14 mouse cellular contexts compared by ENCODE assay signal in the genomic region with DNA sequence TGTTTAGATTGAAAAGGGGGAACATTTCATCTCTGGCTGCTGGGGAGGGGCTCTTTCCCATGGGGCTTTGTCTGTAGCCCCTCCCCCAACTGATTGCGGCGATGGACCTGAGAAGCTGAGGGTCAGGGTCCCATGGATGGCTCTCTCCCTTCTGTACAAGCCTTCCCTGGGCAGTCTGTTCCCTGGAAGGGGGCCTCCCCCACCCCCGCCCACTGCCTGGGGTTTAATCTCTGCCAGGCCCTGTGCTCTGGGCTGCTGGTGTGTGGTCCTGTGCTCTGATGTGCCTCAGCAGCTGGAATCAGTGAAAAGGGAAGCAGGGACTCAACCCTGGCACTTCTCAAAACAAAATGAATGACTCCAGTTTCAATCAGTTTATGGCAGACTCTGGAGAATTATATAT. TPM values are rescaled to one million over a fixed set of nuclear protein-coding genes. Genes with fewer than 3 reads are reported as not detected.
A peak's percentile ranks its signal among the peaks of the same experiment; 100 is the strongest.
DNase-seq lines count a peak whose midpoint lies in the region; ATAC-seq and TF ChIP-seq lines count a peak whose summit lies in the region.
"Had no signal": no experiment of that assay in that cellular context is flagged by ENCODE, and none has a peak within 500 bp of the region (broad histone marks: within the 10 kb centered on the region; RNA-seq: fewer than 3 reads in every experiment).

No protein-coding gene starts in this region.

- no peak for ATAC-seq in heart, embryonic 13.5 days (ENCODE audit: extremely low read depth, insufficient number of reproducible peaks, low FRiP score, low TSS enrichment)
- peak; percentile 54; the same call in 1 of the 2 replicates for ATAC-seq in embryonic facial prominence, embryonic 15.5 days (ENCODE audit: insufficient number of reproducible peaks, low FRiP score, low TSS enrichment, low read depth)
- peak; percentile 83 for ATAC-seq in limb, embryonic 13.5 days (ENCODE audit: low FRiP score, low read depth)
- ATAC-seq: Patski had no signal

- no peak for TF ChIP-seq CTCF in brain, embryonic 14.5 days (IDR thresholded peaks at IDR 0.05; ENCODE audit: borderline replicate concordance, extremely low read depth, insufficient read depth, insufficient read length)

- H3K27me3 ChIP-seq in heart, embryonic 13.5 days (replicated peaks) = no peaks in the 10 kb centered on the region
- H3K27me3 ChIP-seq in embryonic facial prominence, embryonic 15.5 days = no peaks in the 10 kb centered on the region; the same call in 1 of the 2 replicates
- no peaks in the 10 kb centered on the region for H3K27me3 ChIP-seq in limb, embryonic 13.5 days

- H3K9ac ChIP-seq in heart, embryonic 13.5 days = no peak overlapping the region
- no peak overlapping the region for H3K9ac ChIP-seq in embryonic facial prominence, embryonic 15.5 days
- H3K9ac ChIP-seq in limb, embryonic 13.5 days = no peak overlapping the region; the same call in 1 of the 2 replicates

- no peak overlapping the region for H3K27ac ChIP-seq in heart, embryonic 13.5 days (replicated peaks)
- no peak overlapping the region for H3K27ac ChIP-seq in embryonic facial prominence, embryonic 15.5 days (replicated peaks)
- H3K27ac ChIP-seq in limb, embryonic 13.5 days = no peak overlapping the region

- H3K36me3 ChIP-seq in heart, embryonic 13.5 days = no peaks in the 10 kb centered on the region
- no peaks in the 10 kb centered on the region for H3K36me3 ChIP-seq in embryonic facial prominence, embryonic 15.5 days
- no peaks in the 10 kb centered on the region for H3K36me3 ChIP-seq in limb, embryonic 13.5 days

- peak overlapping the region; percentile 22; the same call in 1 of the 2 replicates for H3K4me2 ChIP-seq in heart, embryonic 13.5 days
- H3K4me2 ChIP-seq in embryonic facial prominence, embryonic 15.5 days (replicated peaks) = 0 out of 2 replicates have a peak overlapping the region, but pooled peaks have one; percentile 11
- peak overlapping the region; percentile 44 for H3K4me2 ChIP-seq in limb, embryonic 13.5 days (replicated peaks)

- no peak for DNase-seq in heart, adult 8-10 months (ENCODE audit: low spot score)
- DNase-seq in brain, embryonic 14.5 days (ENCODE audit: low read depth) = peak; percentile 41
- DNase-seq in gastrocnemius, postnatal 10 days = no peak
- DNase-seq in kidney, postnatal 10 days = no peak
- no peak for DNase-seq in cerebellum, postnatal 14 days
- DNase-seq: adrenal gland, postnatal 36 days; cerebellum, postnatal 25 days; kidney, postnatal 14 days; lung, adult 18-20 months had no signal

- H3K4me1 ChIP-seq in heart, embryonic 13.5 days = peaks cover 21% of the 10 kb centered on the region
- peaks cover 7% of the 10 kb centered on the region for H3K4me1 ChIP-seq in embryonic facial prominence, embryonic 15.5 days
- H3K4me1 ChIP-seq in limb, embryonic 13.5 days = peaks cover 17% of the 10 kb centered on the region

- TF ChIP-seq POLR2A in brain, embryonic 14.5 days (IDR thresholded peaks at IDR 0.05; ENCODE audit: borderline replicate concordance, extremely low read depth, insufficient read depth, insufficient read length, poor library complexity, severe bottlenecking) = no peak

- H3K4me3 ChIP-seq in heart, embryonic 13.5 days = no peak overlapping the region
- no peak overlapping the region for H3K4me3 ChIP-seq in embryonic facial prominence, embryonic 15.5 days (replicated peaks)
- H3K4me3 ChIP-seq in limb, embryonic 13.5 days = no peak overlapping the region

- 9% methylated on average over 3 of the region's 3 CpGs for WGBS in heart, embryonic 13.5 days
- 9% methylated on average over 3 of the region's 3 CpGs for WGBS in embryonic facial prominence, embryonic 15.5 days
- WGBS in limb, embryonic 13.5 days = 11% methylated on average over 3 of the region's 3 CpGs

- no peaks in the 10 kb centered on the region for H3K9me3 ChIP-seq in heart, embryonic 13.5 days
- no peaks in the 10 kb centered on the region for H3K9me3 ChIP-seq in embryonic facial prominence, embryonic 15.5 days (replicated peaks)
- no peaks in the 10 kb centered on the region for H3K9me3 ChIP-seq in limb, embryonic 13.5 days

RNA-seq across cellular contexts. Expression of a gene that starts 16.8 kb away (rescaled TPM):
- polyA plus RNA-seq in heart, embryonic 13.5 days (2015; fragmentation: Nextera tagmentation; extraction: Ambion mirVana) = 7.3 and 7.5 TPM in 2 replicates
- 1 to 10 TPM; 5.1 to 6.7 (median 5.6) TPM for total RNA-seq in heart, adult 8-10 months (2022)
- polyA plus RNA-seq in brain, embryonic 14.5 days (2012; rRNA removed) = 22.4 and 40.0 TPM in 2 replicates
- 7.1 and 8.1 TPM in 2 replicates for polyA plus RNA-seq in embryonic facial prominence, embryonic 15.5 days (2015; fragmentation: Nextera tagmentation; extraction: Ambion mirVana)
- 7.7 and 8.6 TPM in 2 replicates for polyA plus RNA-seq in limb, embryonic 13.5 days (2015; fragmentation: Nextera tagmentation; extraction: Ambion mirVana)
- total RNA-seq in gastrocnemius, postnatal 10 days (2021) = 1 to 10 TPM; 2.5 to 3.3 TPM

RNA-seq across cellular contexts. Expression of a gene that starts 41.3 kb away (rescaled TPM):
- 0.47 and 0.61 TPM in 2 replicates for polyA plus RNA-seq in heart, embryonic 13.5 days (2015; fragmentation: Nextera tagmentation; extraction: Ambion mirVana)
- not detected for total RNA-seq in heart, adult 8-10 months (2022)
- polyA plus RNA-seq in brain, embryonic 14.5 days (2012; rRNA removed) = not detected in 2 replicates
- 0.54 and 0.71 TPM in 2 replicates for polyA plus RNA-seq in embryonic facial prominence, embryonic 15.5 days (2015; fragmentation: Nextera tagmentation; extraction: Ambion mirVana)
- polyA plus RNA-seq in limb, embryonic 13.5 days (2015; fragmentation: Nextera tagmentation; extraction: Ambion mirVana) = 0.91 and 1.1 TPM in 2 replicates
- total RNA-seq in gastrocnemius, postnatal 10 days (2021) = under 1 TPM in 1 of 2 experiments, not detected in 1; 0.41 TPM
- total RNA-seq: adrenal gland, postnatal 36 days; heart, postnatal 25 days had no signal
